Mouse (Mus musculus): ENCODE measurements at regions not wholly inside any gene's neighbourhood (a gene's known extent, or its start where the extent isn't known, plus 50 kb on each side); places are given as distances from the start of the nearest gene placed in this dataset.

GRCm38 (mm10) chr9:100382492-100382891 is 104.1 kb downstream of the Il20rb start:
- TF ChIP-seq CTCF (IDR thresholded peaks at IDR 0.05; ENCODE audit: borderline replicate concordance, control insufficient read depth, extremely low read depth, insufficient read depth, low read length, poor library complexity), result peak; percentile 70; the same call in 1 of the 2 replicates
- no peak for TF ChIP-seq POLR2A (IDR thresholded peaks at IDR 0.05; ENCODE audit: control insufficient read depth, extremely low read depth, insufficient read depth, low read length, poor library complexity)

All from thymus, adult 2 months (tissue).